Mouse (Mus musculus) gastrocnemius, postnatal 10 days (tissue): ENCODE measurements at regions not wholly inside any gene's neighbourhood (a gene's known extent, or its start where the extent isn't known, plus 50 kb on each side); places are given as distances from the start of the nearest gene placed in this dataset.

Experiments used
- DNase-seq: peaks from one replicate; pipeline ENCODE4 v3.0.0; 2021; ENCODE audit warnings: mixed read lengths

- DNase-seq = no peak
These were observed 298.2 kb downstream of the 1190002N15Rik start for GRCm38 (mm10) chr9:94239479-94240241.

DNA sequence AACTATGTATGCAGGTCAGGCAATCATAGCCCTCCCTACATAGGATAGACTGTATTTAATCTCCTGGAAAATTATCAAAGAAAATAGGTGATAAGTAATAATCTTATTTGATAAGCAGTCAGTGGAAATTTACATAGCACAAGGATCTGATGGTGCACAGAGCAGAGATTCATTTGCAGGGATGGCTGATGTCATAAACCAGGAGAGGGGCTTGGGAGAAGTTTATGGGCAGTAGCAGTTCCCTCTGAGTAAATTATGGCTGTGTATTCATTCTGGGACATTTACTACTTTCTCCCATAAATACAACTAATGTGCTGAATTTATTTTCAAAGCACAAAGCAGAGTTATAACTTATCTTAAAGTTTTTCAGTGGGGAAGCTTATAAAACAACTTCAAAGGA is 299.3 kb downstream of the 1190002N15Rik start:
- DNase-seq = no peak

GRCm38 (mm10) chr9:94229537-94229936 is 308.3 kb downstream of the 1190002N15Rik start:
- DNase-seq = no peak

DNA sequence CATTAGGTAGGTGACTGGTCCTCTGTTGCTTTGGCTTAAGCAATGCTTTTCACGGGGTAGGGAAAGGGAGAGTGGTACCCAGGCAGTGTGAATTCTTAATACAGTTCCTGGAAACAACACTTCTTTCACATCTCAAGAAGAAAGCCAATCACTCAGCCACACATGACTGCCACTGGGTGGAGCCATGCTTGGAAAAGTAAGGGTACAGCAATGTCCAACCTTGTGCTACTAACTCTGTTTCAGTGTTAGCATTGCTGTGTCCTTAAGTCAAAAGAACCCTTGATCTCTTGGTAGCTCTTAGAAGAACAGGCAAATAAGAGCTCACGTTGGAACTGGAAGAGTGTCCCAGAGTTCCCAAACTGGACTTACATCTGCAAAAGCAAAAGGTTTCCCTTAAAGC is 318.8 kb downstream of the 1190002N15Rik start:
- no peak for DNase-seq

DNA sequence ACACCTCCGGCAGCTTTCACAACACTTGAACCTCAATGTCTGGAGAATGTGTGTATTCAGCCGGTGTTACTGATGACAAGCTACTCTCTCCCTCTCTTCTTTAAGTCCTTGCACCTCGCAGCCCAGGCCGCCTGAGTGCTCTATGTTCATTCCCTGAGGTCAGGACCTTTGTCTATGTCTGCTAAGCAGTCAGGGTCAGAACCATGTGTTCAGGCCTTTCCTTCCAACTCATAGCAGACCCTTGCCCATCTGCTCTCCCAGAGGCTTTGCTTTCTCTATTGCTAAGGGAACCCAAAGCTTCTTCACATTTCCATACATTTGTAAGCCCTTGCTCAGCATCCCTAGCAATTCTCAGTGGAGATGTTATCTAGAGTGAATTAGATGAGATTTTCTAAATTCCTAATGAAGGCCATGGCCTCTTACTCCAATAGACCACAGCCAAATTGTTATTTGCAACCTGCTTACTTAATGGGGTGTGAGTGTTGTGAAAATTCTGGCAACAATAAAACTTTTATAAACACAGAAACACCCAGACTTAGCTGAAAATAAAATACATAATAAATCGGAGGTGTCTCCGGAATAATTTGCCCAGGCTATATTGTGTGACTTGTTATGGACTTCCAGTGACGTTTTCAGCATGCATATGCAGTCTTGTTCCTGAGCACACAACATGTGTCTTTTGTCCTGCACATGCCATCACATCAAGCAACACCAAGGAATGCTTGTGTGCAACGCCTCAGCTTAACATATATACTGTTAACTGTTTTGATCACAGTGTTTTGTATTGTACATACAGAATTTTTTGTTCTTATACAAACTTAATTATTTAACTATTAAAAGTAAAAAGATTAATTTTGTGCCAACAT is 321.2 kb downstream of the 1190002N15Rik start:
- no peak for DNase-seq

GRCm38 (mm10) chr9:94210467-94211249 is 327.2 kb downstream of the 1190002N15Rik start:
- no peak for DNase-seq

- no peak for DNase-seq
These were observed 328.9 kb downstream of the 1190002N15Rik start for GRCm38 (mm10) chr9:94208987-94209386.

- DNase-seq = no peak
These were observed 337.0 kb downstream of the 1190002N15Rik start for GRCm38 (mm10) chr9:94200892-94201291.

GRCm38 (mm10) chr9:94199864-94200263 is 338.0 kb downstream of the 1190002N15Rik start:
- no peak for DNase-seq

DNA sequence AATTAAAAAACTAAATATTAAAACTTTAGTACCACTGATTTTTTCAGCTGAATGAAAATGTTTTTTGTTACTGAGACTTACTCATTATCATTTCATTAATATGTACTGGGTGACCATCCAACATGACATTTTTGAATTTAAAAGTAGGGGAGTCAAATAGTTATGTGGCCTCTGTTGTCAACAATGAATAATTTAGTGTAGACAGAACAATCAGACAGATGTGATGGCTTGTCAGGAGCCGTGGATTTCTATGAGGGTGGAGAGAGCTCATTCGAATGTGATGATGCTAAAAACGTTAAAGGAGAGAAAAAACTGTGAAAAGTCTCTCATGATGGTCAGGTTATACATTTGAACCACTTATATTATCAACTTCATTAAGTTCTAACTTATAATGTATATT is 346.8 kb downstream of the 1190002N15Rik start:
- DNase-seq = no peak

DNA sequence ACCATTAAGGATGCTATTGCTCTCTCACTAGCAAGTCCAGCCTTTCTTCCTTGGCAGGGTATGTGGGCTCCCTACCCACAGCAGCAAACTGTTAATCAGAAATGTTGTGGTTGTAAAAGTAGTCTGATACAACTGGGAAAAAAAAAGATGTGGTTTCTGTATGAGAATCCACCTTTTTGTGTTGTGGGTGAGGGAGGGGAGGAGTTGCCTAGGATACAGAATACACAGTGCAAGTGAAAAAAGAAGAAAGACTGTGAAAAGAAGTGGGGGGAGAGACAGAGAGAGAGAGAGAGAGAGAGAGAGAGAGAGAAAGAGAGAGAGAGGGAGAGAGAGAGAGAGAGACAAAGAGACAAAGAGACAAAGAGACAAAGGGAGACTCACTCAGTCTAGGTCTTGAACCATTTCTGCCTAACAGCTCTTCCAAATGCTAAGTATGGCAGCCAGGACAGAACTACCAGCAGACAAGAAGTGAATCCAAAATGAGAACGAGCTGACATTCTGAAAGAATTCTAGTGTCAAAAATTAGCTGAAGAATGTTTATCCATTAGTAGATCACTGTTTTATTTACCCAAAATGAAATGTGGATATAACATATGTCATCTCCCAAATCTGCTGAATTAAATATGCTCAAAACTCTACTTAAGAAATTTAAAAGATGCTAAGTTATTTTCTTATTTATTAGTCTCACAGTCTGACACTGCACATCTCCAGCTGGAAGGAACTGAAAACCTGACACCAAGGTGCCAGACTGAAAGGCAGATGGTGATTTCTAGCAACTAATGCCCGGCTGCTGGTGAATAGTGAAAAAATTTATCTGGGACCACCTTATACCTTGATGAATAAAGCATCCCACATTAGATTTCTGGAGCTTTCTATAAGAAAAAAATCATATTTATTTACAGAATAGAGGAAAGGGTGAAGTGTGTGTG is 347.7 kb downstream of the 1190002N15Rik start:
- no peak for DNase-seq

DNA sequence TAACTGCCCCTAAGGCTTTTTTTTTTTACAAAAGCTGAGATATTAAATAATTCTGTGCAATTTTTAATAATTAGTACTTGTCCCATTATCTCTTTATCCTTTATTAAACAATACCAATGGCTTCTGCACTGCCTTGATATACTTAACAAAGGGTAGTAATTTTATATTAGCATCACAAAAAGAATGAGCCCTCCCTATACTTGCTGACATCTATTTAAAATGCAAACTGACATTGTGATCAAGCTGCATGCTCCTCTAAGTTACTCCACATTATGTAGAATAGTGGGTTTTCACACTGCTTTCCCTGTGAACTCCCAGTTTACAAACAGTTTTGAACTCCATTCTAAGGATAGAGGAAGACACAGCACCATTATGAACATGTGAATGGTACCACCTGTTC is 349.8 kb downstream of the 1190002N15Rik start:
- no peak for DNase-seq

- DNase-seq = no peak
These were observed 367.8 kb downstream of the 1190002N15Rik start for GRCm38 (mm10) chr9:94169905-94170612.

GRCm38 (mm10) chr9:94163671-94164070 is 374.2 kb downstream of the 1190002N15Rik start:
- DNase-seq = no peak

DNA sequence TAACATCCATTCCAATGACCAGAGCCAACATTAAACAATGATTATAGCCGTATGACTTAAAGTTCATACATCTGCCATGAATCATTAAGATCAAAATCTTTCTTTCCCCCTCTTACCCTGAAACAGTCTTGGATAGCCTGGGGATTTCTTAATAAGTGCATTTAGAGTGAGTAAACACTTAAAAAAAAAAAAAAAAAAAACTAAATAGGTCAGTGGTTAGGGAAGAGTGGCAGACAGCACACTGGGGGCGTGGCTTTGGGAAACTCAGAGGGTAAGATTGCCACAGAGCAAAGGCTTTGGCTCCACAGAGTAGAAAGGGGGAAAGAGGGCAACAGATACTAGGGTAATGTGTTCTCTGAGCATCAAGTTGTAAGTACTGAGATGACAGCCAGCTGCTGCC is 382.3 kb downstream of the 1190002N15Rik start:
- no peak for DNase-seq

DNA sequence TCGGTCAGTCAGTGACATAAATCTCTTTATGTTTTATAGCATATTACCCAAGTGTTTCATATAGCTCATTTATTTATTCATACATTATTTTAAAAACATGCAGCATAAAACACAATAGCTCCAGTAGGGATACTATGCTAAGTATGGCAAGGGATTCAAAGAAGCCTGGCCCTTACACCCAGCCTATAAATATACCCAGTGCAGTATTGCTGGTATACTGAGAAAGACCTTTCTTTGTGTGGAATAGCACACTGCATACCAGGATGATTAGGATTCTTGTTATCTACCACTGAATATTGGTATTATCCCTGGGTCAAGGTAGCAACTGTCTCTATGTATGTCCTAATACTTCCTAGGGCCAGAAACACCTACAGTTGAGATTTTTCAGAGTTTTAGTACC is 389.4 kb downstream of the 1190002N15Rik start:
- no peak for DNase-seq

DNA sequence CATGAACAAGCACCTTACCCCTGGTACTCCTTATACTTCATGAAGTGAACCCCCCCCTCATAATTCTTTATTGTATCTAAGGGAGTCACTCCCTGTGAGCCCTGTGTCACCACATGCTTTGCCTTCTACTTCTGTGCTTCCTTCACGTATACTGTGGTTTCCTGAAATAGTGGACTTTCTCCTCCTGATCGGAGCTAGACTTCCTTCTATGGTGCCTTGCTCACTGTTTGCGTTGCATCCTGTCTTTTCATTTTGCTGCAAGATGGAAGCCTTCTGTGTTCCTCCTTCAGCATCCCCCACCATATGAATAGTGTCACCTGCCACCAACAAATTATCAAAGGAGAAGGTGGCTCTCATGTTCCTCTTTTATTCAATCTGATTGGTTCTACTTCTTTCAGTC is 391.1 kb downstream of the 1190002N15Rik start:
- DNase-seq = no peak

- no peak for DNase-seq
These were observed 401.4 kb downstream of the 1190002N15Rik start for GRCm38 (mm10) chr9:94136444-94136843.

- DNase-seq = no peak
These were observed 404.2 kb downstream of the 1190002N15Rik start for GRCm38 (mm10) chr9:94133682-94134081.

DNA sequence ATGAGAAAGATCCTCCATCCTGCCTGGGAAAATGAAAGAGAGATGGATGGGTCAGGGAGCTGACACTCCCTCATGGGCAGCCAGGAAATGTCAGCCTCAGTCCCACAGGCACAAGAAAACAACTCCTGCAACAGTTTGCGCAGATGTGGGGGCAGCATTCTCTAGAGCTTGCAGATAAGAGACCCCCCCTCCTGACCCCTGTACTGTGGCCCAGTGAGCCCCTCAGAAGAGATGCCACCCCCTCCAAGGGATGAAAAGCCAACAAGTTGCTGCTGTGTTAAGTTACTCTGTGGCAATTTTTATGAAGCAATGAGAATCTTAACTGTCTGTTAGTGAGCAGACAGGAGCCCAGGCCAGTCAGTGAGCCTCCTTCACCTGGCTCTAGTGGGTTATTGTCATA is 406.5 kb downstream of the 1190002N15Rik start:
- DNase-seq = no peak

GRCm38 (mm10) chr9:94116961-94117360 is 420.9 kb downstream of the 1190002N15Rik start:
- DNase-seq = peak; percentile 32
